Mouse (Mus musculus): ENCODE data around the gene Syt8.
A peak's percentile ranks its signal among the peaks of the same experiment; 100 is the strongest.

Syt8 gene

DNA sequence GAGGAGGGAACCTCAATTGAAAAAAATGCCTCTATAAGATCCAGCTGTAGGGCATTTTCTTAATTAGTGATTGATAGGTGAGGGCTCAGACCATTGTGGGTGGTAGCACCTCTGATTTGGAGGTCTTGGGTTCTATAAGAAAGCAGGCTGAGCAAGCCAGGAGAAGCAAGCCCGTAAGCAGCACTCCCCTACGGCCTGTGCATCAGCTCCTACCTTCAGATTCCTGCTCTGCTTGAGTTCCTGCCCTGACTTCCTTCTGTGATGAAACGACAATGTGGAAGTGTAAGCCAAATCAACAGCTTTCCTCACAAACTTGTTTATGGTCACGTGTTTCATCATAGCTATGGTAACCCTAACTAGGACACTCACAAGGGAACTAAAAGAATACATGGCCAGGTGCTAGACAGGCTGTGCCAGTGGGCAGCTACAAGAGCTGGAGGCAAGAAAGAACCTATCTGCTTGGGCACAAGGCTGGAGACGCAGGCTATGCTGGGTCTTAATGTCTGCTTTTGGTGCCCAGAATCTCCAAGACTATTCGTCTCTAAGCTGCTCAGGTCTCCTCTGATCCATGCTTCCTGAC is 14.5 kb downstream of the Syt8 start:
- DNase-seq = no peak

DNA sequence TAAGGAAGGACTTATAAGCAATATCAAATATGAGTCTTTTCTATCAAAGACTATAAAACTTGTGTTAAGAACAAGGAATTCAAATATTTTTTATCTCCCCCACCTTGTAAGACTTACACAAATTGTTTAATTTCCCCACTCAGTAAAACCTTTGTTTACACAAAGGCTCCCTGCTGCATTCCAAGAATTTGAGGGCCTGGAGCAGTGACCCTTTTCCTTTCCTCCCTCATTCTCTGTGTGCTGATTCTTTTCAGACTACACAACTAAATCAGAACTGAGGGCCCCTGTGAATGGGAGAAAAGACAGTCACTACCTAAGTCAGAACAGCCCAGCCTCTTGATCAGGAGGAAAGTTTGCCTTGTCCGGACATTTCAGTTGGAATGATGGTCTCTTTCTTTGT is 20.1 kb downstream of the Syt8 start:
- DNase-seq = no peak

DNA sequence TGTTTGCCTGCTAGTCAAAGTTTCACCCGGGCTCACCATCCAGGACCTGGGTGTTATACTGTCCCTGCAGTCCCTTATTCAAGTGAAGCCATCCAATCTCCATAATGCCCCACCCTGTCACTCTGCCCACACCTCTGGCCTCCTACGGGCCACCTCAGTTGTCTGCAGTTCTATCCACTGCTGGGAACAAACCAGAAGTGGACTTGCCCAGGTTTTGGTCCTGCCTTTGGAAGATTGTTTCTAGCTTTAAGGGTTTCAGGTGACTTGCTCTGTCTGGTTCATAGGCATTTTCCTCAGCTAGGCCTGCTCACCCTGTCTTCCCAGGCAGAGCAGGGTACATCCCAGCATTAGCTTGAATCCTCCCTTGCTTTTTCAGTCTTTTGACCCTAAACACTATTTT is 20.6 kb downstream of the Syt8 start:
- DNase-seq = no peak

DNA sequence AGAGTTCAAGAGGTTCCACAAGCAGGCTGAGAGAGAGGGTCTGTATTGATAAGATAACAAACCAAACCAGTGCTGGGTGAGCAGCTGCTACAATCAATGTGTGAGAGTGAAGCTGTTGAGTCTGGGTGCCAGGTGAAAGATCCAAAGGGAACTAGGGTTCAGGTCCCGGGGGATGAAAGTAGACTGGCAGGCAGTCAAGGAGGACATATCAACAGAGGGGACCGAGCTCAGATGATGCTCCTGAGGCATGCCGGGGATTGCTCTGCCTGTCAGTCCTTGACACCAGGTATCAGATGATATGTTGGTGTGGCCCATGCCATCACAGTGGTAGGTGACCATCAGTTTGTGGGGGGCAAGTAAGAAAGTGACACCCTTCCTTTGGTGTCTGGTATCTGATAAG is 22.2 kb downstream of the Syt8 start:
- no peak for DNase-seq

DNA sequence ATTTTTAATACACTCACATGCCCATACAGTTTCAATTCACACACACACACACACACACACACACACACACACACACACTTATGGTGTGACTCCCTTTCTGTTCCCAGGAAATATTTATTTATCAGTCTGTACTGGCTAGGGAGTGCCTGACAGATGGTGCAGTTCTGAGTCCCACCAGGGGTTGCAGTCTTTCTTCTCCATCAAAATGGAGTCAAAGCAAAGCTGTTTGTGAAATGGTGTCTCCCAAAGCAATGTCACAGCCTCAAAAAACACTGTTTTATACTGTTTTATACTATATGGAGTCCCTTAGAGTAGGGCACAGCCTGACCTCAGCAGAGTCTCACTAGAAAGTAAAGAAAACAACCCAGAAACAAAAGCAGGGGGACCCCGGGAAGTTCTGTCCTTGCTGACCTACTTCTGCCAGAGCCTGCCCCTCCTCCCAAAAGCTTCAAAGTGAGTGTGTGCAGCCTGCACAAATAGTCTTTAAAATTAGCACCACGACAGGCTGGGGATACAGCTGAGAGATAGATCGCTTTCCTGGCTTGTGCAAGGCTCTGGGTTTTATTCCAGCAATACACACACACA is 22.7 kb downstream of the Syt8 start:
- DNase-seq = peak; percentile 93

DNA sequence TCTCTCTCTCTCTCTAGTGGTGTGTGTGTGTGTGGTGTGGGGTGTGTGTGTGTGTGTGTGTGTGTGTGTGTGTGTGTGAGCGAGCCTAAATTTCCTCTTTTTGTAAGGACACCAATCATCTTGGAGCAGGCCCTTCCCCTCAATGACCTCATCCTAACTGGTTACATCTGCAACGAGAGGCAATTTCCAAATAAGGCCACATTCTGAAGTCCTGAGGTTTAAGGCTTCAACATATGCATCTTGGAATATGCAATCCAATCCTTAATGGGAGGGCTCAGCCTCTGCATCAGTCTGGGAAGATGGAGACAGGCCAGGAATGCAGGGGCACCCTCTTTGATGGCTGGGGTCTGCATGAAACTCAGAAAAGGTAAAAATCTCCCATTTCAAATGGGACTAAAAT is 23.4 kb downstream of the Syt8 start:
- DNase-seq = no peak

DNA sequence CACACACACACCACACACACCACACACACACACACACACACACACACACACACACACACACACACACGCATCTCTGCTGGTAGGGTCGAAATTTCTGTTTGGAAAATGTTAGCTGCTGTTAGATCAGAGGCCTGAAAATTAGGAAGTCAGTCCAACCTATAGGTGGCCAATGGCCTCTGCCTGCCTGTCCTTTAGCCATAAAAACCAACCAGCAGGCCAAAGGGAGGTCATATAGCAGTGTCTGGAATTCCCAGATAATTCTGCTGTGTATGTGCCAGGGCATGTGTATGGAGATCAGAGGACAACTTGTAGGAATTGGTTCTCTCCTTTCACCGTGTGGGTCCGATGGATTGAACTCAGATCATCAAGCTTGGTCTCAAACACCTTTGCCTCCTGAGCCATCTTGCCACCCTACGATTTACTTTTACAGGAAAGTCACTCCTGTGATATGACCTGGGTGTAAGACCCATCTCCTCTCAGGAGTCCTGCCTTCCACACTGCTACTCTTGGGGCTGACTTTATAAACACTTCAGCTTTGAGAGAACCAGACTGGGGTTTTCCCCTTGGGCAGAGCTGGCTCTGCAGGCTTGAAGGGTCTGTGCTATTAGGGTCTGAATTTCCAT is 24.1 kb downstream of the Syt8 start:
- no peak for DNase-seq

DNA sequence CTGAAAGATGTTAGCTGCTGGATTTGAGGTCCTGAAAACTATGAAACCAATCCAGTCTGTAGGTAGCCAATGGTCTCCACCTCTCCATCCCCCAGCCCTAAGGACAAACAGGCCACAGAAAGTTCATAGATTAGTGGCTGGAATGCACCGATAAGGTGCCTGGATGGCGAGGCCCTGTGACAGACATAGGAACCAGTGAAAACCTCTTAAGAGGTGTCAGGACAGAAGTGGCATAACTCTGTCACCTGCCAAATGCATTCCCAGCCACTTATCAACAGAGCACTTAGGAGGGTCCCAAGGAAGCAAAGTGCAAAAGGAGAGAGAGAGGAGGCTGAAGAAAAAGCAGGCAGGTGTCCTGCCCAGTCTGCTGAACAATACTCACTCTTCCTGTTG is 24.6 kb downstream of the Syt8 start:
- DNase-seq = no peak

DNA sequence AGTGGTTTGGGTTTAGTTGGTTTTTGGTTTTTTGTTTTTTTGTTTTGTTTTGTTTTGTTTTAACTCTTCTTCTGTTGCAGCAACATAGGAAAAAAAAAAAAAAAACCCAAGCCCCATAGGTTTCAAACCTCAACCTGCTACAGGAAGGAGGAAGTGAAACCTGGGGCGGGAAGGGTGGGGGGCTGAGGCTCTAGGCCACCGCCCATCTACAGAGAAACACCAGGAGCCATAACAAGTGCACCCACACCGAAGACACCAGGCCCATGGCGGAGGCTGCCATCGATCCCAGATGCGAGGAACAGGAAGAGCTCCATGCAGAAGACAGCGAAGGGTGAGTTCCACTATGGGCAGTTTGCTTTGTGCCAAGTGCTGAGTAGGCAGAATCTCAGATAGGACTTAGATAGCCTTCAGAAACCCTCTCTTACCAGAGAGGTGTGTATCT is 26.0 kb downstream of the Syt8 start, which contains the start of gene Lsp1:
Lsp1 (plus strand) TSS at position 174 of the 442 bp plus-strand sequence.
- DNase-seq = no peak

DNA sequence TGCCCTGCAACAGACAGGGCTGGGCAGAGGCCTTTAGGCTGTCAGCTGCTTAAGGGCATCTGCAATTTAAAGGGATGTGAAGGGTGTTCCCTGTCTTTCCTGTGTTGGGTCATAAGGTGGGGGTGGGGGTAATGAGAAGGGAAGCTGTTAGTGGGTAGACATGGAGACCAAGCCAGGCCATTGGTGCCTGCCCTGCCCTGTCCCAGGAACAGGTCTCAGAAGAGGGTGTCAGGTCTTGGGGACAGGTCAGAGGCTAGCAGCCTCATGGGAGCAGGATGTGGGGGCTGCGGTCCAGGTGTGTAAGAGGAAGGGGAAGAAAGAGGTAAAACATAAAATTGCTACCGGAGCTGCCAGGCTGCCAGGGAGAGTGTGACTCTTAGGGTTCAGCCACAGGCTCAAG is 26.8 kb downstream of the Syt8 start:
- DNase-seq = no peak

DNA sequence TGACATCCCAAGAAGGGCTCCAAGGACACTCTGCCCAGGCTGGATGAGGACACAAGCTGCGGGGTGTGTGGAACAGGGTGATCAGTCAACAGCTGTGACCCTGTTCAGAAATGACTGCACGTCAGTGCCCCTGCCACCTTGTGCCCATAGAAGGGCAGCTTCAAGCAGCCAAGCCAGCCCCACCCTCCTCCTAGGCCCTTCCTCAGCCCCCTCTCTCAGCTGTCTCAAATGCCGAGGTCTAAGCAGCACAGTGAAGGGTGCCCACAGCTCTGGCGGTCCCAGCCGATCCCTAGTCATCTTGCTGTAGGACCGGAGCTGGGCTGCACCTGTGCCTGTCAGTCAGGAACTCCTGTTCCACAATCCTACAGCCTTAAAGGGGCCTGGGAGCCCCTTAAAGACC is 27.5 kb downstream of the Syt8 start:
- no peak for DNase-seq

DNA sequence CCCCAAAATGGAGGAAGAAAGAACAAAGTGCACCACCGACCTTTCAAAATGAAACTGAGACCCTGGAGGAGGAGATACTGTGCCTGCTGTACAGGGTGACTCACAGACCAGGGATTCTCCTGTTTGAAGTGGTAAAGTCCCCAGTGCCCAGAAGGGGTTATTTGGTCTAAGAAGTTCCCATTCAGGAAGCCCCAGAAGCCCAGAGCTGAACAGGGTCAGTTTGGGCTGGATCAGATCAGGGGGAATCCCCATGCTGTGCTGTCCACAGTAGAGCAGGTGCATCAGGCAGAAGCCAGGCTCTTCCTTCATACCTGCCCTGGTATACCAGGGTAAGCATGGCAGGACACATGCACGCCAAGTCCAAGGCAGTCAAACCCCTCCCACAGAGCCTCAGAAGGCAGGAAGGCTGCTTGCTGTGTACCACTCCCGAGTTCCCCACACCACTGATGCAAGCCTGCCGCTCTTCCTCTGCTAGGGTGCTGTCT is 28.0 kb downstream of the Syt8 start:
- no peak for DNase-seq

DNA sequence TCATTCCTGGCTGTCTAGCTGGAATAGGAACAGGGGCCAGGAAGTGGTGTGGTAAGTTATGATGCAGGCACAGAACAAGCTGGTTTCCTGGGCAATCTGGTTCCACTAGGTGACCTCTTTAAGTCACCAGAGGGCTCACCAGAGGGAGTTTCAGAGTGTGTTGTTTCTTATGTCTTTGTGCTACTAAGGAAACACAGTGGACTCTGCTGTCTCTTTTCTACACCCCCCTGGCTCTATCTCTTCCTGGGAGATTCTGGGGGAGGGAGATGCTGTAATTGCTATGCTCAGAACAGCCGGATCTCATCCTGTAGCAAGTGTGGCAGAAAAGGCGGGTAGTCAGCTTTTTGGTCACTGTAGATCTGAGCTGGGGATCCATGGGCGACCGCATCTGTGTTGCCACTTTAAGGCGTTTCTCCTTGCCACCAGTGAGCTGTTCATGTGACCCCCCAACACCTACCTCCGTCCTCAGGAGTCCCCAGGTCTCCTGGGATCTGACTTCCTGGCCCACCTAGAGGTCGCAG is 35.6 kb downstream of the Syt8 start:
- no peak for DNase-seq

DNA sequence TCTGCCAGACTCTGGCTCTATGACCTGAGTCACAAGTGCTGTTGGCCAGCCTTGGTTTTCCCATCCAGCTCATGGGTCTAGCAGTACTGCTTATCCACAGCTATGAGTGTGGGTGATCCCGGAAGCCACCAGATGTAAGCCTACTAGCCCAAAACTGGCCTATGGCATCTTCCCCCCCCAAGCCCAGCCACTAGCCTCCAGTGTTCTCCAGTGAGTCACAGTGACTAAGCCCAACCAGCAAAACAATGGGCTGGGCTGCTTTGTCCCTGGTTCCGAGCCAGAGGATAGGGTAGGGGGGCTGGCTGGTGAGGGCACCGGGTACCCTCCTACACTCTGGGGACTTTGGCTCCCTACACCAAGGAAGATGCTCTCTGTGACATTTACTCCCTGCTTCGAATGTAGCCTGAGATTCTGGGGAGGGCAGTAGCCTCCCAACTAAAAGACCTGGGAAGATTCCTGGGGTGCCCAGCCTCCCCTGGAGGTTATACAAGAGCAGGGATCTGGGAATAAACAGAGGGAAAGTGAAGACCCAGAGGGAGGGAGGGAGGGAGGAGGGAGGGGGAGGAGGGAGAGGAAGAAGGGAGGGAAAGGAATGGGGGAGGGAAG is 36.3 kb downstream of the Syt8 start:
- no peak for DNase-seq

DNA sequence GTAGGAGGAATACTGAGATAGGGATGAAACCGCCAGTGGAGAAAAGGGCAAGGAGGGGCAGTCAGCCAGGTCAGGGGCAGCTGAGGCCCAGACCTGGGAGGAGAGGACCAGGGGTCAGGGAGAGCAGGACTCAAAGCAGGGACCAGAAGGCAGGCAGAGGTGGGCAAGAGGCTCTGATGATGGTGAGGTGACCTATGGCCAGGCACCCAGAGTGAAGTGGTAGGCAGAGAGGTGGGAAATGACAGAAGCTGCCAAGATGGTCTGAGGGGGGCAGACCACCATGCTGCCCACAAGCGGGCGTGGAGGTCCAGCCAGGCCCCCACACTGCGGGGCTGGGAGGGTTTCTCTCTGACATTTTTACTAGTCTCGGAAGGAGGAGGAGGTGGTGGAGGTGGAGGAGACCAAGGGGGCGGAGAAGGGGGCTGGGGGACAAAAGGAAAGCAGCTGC is 36.8 kb downstream of the Syt8 start:
- DNase-seq = no peak

DNA sequence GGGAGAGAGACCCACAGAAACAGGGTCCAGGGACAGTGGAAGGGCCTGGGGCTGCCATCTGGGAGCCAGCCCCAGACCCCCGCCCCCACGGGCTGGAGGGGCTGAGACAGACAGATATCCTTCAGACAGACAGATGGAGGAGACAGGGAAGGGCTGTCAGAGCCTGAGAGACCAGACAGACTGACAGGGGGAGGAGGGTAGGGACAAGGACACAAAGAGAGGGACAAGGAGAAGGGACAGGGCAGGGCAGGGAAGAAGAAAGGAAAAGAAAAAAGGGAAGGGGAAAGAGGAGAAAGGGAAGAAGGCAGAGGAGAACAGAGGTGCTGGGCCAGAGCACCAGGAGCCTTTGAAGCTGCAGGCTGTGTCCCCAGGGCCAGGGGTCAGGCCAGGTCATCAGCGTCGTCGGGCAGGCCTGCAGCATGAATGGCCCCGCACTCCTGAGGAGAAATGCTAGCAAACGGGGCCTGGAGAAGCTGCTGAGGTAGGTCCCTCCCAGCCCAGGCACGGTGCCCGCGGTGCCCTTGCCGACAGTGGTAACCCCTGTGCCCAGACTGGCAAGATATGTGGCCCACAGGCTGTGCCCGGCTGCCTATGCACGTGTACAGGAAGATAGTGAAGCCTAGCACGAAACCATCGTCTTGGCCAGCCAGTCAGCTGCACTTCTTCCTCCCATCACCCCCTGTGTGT is 37.4 kb downstream of the Syt8 start:
- DNase-seq = no peak

DNA sequence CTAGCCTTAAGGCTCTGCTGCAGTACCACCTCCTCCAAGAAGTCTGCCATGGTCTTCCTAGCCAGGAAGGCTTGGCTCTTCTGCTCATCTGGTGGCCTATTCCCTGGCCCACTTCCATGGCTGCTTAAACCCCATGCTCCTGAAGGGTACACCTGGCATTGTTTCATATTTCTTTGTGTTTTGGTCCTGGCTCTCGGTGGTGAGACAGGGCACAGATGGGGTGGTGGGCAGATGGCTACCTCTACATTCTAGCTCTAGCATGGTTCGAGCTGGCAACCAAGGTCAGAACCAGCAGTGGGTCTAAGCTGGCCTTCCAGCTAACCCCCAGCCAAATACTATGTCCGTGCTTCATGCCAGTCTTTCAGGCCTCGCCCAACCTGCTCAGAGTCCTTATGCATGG is 38.3 kb downstream of the Syt8 start:
- peak; percentile 61 for DNase-seq

DNA sequence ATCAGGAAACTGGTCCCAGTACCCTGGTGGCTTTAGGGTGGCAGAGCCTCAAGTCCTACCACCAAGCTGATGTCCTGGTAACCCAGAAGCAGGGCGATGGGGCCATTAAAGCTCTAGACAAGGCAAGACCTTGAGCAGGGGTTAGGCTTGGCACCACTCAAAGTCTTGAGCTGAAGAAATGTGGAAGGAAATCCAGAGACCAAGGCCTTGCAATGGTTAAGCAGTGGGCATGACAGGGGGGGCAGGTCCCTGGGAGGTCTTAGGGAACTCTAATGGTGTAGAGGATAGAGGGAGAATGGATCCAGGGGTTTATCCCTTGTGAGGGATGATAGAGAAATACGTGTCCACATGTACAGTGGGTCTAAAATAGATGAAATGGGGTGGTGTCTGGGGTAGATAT is 38.8 kb downstream of the Syt8 start:
- no peak for DNase-seq

DNA sequence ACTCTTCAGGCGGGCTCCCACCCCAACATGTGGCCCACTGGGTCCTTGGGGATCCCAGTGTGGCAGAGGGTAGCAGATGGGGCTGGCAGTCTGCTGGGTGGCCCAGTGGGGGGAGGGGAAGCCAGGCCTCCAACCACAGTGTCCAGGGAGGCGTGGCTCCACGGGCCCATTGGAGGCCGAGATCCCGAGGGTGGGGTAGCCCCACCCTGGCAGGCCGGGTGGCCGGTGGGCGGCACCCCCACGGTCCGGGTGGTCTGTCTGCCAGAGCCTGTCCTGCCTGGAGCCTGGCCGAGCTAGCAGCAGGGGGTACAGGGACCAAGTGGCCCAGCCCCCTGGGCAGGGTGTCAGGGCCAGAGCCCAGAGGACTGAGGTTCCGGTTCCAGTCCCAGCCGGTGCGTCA is 40.1 kb downstream of the Syt8 start:
- no peak for DNase-seq

DNA sequence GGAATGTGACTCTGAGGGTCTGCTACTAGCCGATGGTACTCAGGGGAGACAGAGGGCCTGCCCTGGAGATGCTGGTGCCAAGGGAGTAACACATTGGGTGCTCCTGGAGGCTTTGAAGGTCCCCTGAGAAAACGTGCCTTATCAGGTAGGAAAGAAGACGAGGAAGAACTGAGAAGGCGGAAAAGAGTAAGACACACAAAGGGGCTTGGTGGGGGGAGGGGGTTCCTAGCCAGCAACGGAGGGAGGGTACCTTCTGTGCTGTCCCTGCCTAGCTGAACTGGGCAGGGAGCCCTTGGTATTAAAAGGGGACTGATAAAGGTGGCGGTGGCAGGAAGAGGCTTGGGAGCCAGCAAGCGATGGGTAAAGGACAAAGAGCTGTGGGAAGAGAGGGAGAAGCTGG is 41.0 kb downstream of the Syt8 start:
- DNase-seq = no peak

DNA sequence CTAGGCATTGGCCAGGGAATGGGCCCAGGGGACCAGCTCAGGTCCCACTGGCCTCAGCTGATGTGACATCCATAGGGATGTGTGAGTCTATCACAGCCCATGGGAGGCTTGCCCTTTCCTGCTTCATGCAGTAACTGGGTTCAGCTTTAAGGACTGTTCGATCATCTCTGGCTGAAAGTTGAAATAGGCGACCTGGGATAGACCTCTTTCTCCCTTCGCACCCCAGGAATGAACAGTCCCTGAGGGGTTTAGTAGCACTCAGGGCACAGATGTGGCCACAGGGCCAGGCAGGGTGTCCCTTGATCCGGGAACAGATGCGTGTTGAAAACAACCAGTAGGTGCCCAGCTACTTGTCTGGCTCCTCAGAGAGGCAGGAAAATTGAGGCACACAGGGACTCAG is 41.6 kb downstream of the Syt8 start:
- DNase-seq = no peak

DNA sequence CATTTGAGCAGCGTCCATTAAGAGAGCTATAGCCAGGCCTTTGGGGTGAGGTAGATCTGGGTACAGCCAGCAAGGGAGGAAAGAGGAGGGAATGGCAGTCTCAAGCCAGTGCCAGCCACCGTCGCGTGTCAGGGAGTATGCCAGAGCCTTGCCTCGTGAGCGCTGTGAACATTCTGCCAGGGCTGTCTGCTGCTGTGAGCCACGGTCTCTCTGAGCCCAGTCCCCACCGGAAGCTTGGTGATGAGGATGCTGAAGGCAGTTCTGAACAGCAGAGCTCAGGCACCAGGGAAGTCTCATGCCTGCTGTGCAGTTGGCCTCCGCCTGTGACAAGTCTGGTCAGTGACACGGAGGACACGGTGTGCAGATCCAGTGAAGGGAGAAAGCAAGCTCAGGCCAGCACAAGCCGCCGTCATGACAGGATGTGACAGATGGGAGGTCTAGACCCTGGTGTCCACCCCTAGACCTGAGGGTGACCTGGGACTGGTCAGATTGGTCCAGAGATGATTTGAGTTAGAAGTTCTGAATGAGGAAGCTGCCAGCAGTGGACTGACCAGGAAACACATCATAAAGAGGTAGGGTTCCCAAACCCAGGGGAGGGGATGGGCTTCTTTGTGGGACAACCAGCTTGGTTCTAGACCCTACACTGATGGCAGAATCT is 42.3 kb downstream of the Syt8 start:
- no peak for DNase-seq

DNA sequence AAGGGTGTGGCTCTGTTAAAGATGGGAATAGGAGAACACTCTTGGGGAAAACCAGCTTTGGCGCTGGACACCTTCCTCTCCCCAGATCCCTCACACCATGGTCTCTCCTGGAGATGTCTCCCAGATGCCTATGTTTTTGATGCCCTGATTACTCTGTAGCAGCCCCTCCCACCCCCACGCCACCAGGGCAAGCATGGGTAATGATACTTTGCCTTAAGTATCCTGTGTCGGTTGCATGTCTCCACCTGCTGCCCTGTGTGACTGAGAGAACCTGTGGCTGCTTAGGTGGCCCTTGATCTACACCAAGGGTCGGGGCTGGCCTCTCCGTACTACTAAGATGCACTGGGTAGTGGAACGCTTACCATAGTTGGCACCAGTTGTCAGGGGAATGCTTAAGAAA is 43.4 kb downstream of the Syt8 start:
- DNase-seq = no peak

All from cerebellum, adult 9-10 months (tissue).